ENCODE assay signal across 8 mouse cellular contexts in genomic region chr17:35029691-35030532, GRCm38 (mm10). TPM values are rescaled to one million over a fixed set of nuclear protein-coding genes. Genes with fewer than 3 reads are reported as not detected.
DNase-seq lines count a peak whose midpoint lies in the region; ATAC-seq and TF ChIP-seq lines count a peak whose summit lies in the region.

No protein-coding gene starts in this region.

- no peaks in the 10 kb centered on the region for H3K79me2 ChIP-seq in myocyte (ENCODE audit: control insufficient read depth, insufficient read depth)

- no peak overlapping the region for H3K9ac ChIP-seq in liver, embryonic 11.5 days (ENCODE audit: low read depth, low read length)
- H3K9ac ChIP-seq in liver, embryonic 12.5 days, result no peak overlapping the region

- no peaks in the 10 kb centered on the region for H3K9me3 ChIP-seq in liver, embryonic 11.5 days (ENCODE audit: control insufficient read depth, low read length)
- H3K9me3 ChIP-seq in liver, embryonic 12.5 days (replicated peaks), result no peaks in the 10 kb centered on the region

- H3K4me3 ChIP-seq in liver, embryonic 11.5 days (ENCODE audit: low read depth, low read length), result no peak overlapping the region
- no peak overlapping the region for H3K4me3 ChIP-seq in liver, embryonic 12.5 days
- H3K4me3 ChIP-seq in myocyte, result no peak overlapping the region

- no peak overlapping the region for H3ac ChIP-seq in myocyte (ENCODE audit: control insufficient read depth, insufficient read length)

- no peaks in the 10 kb centered on the region for H3K36me3 ChIP-seq in liver, embryonic 11.5 days (ENCODE audit: control insufficient read depth, insufficient read depth, low read length)
- H3K36me3 ChIP-seq in liver, embryonic 12.5 days, result no peaks in the 10 kb centered on the region
- H3K36me3 ChIP-seq in myocyte (ENCODE audit: control insufficient read depth, insufficient read depth), result no peaks in the 10 kb centered on the region

- H3K27ac ChIP-seq in liver, embryonic 11.5 days (ENCODE audit: low read depth, low read length), result no peak overlapping the region
- no peak overlapping the region for H3K27ac ChIP-seq in liver, embryonic 12.5 days

- DNase-seq in liver, result peak; percentile 13
- no peak for DNase-seq in liver, embryonic 11.5 days (ENCODE audit: low spot score)
- DNase-seq in right cerebral cortex, adult 2 months (ENCODE audit: low spot score in 2 of 2), result no peak
- no peak for DNase-seq in urinary bladder, postnatal 14 days (ENCODE audit: low spot score)

- 41% methylated on average over 19 of the region's 19 CpGs for WGBS in liver, embryonic 11.5 days
- 42% methylated on average over 19 of the region's 19 CpGs for WGBS in liver, embryonic 12.5 days (ENCODE audit: insufficient replicate concordance)

- no peak for TF ChIP-seq POLR2A in myocyte (IDR thresholded peaks at IDR 0.05; ENCODE audit: insufficient read length, low read depth)

- ATAC-seq in liver, embryonic 11.5 days (replicated peaks; ENCODE audit: low FRiP score), result no peak
- peak; percentile 68 for ATAC-seq in erythroblast, adult 5-6 weeks (replicated peaks; ENCODE audit: low FRiP score, poor library complexity, severe bottlenecking)
- no peak for ATAC-seq in liver, embryonic 12.5 days
- no peak for ATAC-seq in inflammation-experienced regulatory T-cells, adult 6 months

- H3K4me1 ChIP-seq in liver, embryonic 11.5 days (replicated peaks; ENCODE audit: control insufficient read depth, insufficient read depth, low read length), result peaks cover 30% of the 10 kb centered on the region
- peaks cover 76% of the 10 kb centered on the region for H3K4me1 ChIP-seq in liver, embryonic 12.5 days

- H3K4me2 ChIP-seq in liver, embryonic 11.5 days, result no peak overlapping the region
- 0 out of 2 replicates have a peak overlapping the region, but pooled peaks have one; percentile 10 for H3K4me2 ChIP-seq in liver, embryonic 12.5 days
- peak overlapping the region; percentile 45 for H3K4me2 ChIP-seq in myocyte (ENCODE audit: low read depth)

- H3K27me3 ChIP-seq in liver, embryonic 11.5 days (replicated peaks; ENCODE audit: control insufficient read depth, insufficient read depth, low read length), result no peaks in the 10 kb centered on the region
- H3K27me3 ChIP-seq in liver, embryonic 12.5 days (replicated peaks), result 0 out of 2 replicates have a peak, but pooled peaks cover 3% of the 10 kb centered on the region
- H3K27me3 ChIP-seq in myocyte (ENCODE audit: control insufficient read depth, insufficient read depth, insufficient read length), result no peaks in the 10 kb centered on the region

TF ChIP-seq in myocyte, 11 proteins besides CTCF, POLR2A, EP300 and RAD21:
- TF ChIP-seq MAX (IDR thresholded peaks at IDR 0.05; ENCODE audit: low read depth) (no peak), MYOG (IDR thresholded peaks at IDR 0.05; ENCODE audit: control insufficient read depth in 1 of 3, insufficient read depth in 1 of 3, insufficient read length in 2 of 3, low read depth in 2 of 3) (peak in 2 of 3 experiments; percentile 75 to 80), MYOD1 (IDR thresholded peaks at IDR 0.05; ENCODE audit: control insufficient read depth in 1 of 3, insufficient read length in 2 of 3, low read depth in 2 of 3) (peak in 2 of 3 experiments; percentile 56 to 86)

RNA-seq across cellular contexts. Expression of gene Sapcd1, which starts 2.1 kb away (rescaled TPM):
- 6.9 and 8.5 TPM in 2 replicates for polyA plus RNA-seq in liver, embryonic 11.5 days (2014; fragmentation: Nextera tagmentation; extraction: Ambion mirVana)
- 2.3 TPM in 1 of 2 replicates, not detected in the other for total RNA-seq in erythroblast, adult 5-6 weeks (2015; ENCODE audit: low replicate concordance)
- not detected in 2 replicates for total RNA-seq in erythroblast, adult 5-6 weeks (2017; ENCODE audit: low replicate concordance)
- 2.8 and 3.4 TPM in 2 replicates for polyA plus RNA-seq in liver, embryonic 12.5 days (2016; fragmentation: Nextera tagmentation; extraction: Ambion mirVana)
- polyA plus RNA-seq in myocyte (2012; fragmentation: generic; extraction: Trizol), result 0.14 TPM
- polyA plus RNA-seq in inflammation-experienced regulatory T-cells, adult 6 months (2017; shearing (Covaris generic)), result 1 to 10 TPM in 2 of 3 experiments, under 1 TPM in 1; 0.54 to 2.6 (median 1.4) TPM

RNA-seq across cellular contexts. Expression of gene Vwa7, which starts 13.5 kb away (rescaled TPM):
- 0.16 TPM in 2 replicates for polyA plus RNA-seq in liver, embryonic 11.5 days (2014; fragmentation: Nextera tagmentation; extraction: Ambion mirVana)
- not detected in 2 replicates for total RNA-seq in erythroblast, adult 5-6 weeks (2015; ENCODE audit: low replicate concordance)
- total RNA-seq in erythroblast, adult 5-6 weeks (2017; ENCODE audit: low replicate concordance), result not detected in 2 replicates
- 0.10 and 0.15 TPM in 2 replicates for polyA plus RNA-seq in liver, embryonic 12.5 days (2016; fragmentation: Nextera tagmentation; extraction: Ambion mirVana)
- 0.05 TPM for polyA plus RNA-seq in myocyte (2012; fragmentation: generic; extraction: Trizol)
- polyA plus RNA-seq in inflammation-experienced regulatory T-cells, adult 6 months (2017; shearing (Covaris generic)), result under 1 TPM in 2 of 3 experiments, not detected in 1; 0.10 to 0.28 TPM

RNA-seq across cellular contexts. Expression of gene Msh5, which starts 16.6 kb away (rescaled TPM):
- polyA plus RNA-seq in liver, embryonic 11.5 days (2014; fragmentation: Nextera tagmentation; extraction: Ambion mirVana), result 3.8 and 4.7 TPM in 2 replicates
- 0.38 and 1.5 TPM in 2 replicates for total RNA-seq in erythroblast, adult 5-6 weeks (2015; ENCODE audit: low replicate concordance)
- 5.7 and 8.8 TPM in 2 replicates for total RNA-seq in erythroblast, adult 5-6 weeks (2017; ENCODE audit: low replicate concordance)
- 4.0 and 4.8 TPM in 2 replicates for polyA plus RNA-seq in liver, embryonic 12.5 days (2016; fragmentation: Nextera tagmentation; extraction: Ambion mirVana)
- polyA plus RNA-seq in myocyte (2012; fragmentation: generic; extraction: Trizol), result 2.1 TPM
- polyA plus RNA-seq in inflammation-experienced regulatory T-cells, adult 6 months (2017; shearing (Covaris generic)), result 1 to 10 TPM; 1.3 to 1.4 (median 1.4) TPM

RNA-seq across cellular contexts. Expression of gene Clic1, which starts 19.9 kb away (rescaled TPM):
- 118 and 134 TPM in 2 replicates for polyA plus RNA-seq in liver, embryonic 11.5 days (2014; fragmentation: Nextera tagmentation; extraction: Ambion mirVana)
- total RNA-seq in erythroblast, adult 5-6 weeks (2015; ENCODE audit: low replicate concordance), result 74.6 and 85.9 TPM in 2 replicates
- total RNA-seq in erythroblast, adult 5-6 weeks (2017; ENCODE audit: low replicate concordance), result 66.9 and 68.8 TPM in 2 replicates
- polyA plus RNA-seq in liver, embryonic 12.5 days (2016; fragmentation: Nextera tagmentation; extraction: Ambion mirVana), result 160 and 162 TPM in 2 replicates
- 412 TPM for polyA plus RNA-seq in myocyte (2012; fragmentation: generic; extraction: Trizol)
- 100 to 1,000 TPM; 487 to 766 (median 514) TPM for polyA plus RNA-seq in inflammation-experienced regulatory T-cells, adult 6 months (2017; shearing (Covaris generic))

RNA-seq across cellular contexts. Expression of gene Ddah2, which starts 28.9 kb away (rescaled TPM):
- polyA plus RNA-seq in liver, embryonic 11.5 days (2014; fragmentation: Nextera tagmentation; extraction: Ambion mirVana), result 124 and 132 TPM in 2 replicates
- 1.0 and 1.7 TPM in 2 replicates for total RNA-seq in erythroblast, adult 5-6 weeks (2015; ENCODE audit: low replicate concordance)
- 2.2 TPM in 1 of 2 replicates, not detected in the other for total RNA-seq in erythroblast, adult 5-6 weeks (2017; ENCODE audit: low replicate concordance)
- 49.0 and 49.1 TPM in 2 replicates for polyA plus RNA-seq in liver, embryonic 12.5 days (2016; fragmentation: Nextera tagmentation; extraction: Ambion mirVana)
- polyA plus RNA-seq in myocyte (2012; fragmentation: generic; extraction: Trizol), result 101 TPM
- 1 to 10 TPM in 2 of 3 experiments, under 1 TPM in 1; 0.91 to 3.0 (median 1.3) TPM for polyA plus RNA-seq in inflammation-experienced regulatory T-cells, adult 6 months (2017; shearing (Covaris generic))
